Mouse (Mus musculus): ENCODE measurements around the gene Zdhhc21. TPM values are rescaled to one million over a fixed set of nuclear protein-coding genes. Genes with fewer than 3 reads are reported as not detected.

Zdhhc21 gene
- total RNA-seq, 2 experiments from 2014 or later: 17.8 to 19.5 TPM

DNA sequence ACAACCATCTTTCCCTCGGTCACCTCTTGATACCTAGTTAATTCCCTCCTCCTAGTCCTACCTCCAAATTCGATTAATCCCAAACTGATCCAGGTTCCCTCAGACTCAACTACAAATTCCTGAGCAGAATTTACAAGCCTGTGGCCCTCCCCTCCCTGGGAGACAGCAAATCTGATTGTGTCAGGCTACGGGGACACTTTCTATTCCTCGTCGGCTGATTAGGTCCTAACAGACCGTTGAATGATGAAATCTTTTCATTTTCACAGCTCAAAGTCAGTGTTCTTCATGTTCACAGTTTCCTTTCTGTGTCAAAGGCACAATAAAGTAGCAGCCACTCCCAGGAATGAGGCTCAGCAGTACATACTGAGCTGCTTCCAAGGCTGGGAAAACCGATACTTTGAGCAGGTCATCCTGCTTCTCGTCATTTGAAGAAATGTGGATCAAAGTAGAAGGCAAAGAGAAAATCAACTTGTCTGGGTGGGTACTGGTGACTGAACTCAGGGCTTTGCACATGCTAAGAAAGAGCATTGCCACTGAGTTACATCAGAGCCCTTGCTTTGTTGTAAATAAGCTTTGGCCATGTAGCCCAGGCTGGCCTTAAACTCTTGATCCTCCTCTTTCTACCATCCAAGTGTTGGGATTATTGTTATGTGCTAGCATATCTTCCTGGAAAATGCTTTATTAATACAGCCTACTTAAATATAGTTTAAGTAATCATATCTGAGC is 5.4 kb upstream of the Zdhhc21 start:
- DNase-seq: no peak

- DNase-seq: peak; percentile 12
Observed at GRCm38 (mm10) chr4:82863316-82863715, 3.6 kb upstream of the Zdhhc21 start.

DNA sequence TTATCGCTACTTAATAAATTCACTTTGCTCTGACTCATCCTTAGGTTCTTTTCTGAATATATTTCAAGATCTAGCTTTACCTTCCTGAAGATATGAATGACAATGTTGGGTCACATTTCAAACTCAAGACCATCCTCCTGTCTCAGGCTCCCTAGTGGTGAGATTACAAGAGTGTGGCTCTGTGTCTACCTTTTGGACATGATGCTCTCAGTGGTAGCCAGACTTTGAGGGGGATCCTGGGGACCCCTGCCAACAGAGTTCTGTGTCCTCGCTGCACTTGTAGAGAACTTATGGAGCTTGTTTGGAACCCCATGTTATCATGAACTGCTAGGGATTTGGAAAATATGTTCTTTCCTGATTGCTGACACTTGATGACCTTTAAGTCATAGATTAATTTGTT is 1.7 kb upstream of the Zdhhc21 start:
- DNase-seq: no peak

- DNase-seq: peak; percentile 26
Observed at GRCm38 (mm10) chr4:82860566-82860965, 808 bp upstream of the Zdhhc21 start.

DNA sequence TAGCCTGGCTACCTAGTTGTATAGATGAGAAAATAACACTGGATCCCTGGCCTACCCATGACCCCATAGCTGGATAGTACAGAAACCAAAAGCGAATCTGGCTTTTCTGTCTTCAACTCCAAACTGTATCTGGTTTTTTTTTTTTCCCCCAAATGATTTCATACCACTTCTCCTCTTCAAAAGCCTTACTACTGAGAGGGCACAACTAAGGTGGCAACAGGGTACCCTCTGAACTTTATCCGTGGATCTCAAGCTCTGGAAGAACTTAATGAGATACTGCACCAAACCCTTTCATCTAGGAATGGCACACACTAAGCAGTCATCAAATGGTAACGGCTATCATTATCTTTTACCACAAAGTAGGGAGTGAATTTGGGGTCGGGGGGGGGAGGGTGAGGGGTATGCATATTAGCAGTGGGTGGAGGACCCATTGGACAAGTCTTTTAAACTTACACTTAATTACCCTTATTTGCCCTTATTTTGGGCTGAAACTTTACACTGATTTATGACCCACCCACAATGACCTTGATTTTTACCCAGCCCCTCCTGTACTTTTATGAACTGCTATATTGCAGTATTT is 1.2 kb downstream of the Zdhhc21 start:
- DNase-seq: no peak

DNA sequence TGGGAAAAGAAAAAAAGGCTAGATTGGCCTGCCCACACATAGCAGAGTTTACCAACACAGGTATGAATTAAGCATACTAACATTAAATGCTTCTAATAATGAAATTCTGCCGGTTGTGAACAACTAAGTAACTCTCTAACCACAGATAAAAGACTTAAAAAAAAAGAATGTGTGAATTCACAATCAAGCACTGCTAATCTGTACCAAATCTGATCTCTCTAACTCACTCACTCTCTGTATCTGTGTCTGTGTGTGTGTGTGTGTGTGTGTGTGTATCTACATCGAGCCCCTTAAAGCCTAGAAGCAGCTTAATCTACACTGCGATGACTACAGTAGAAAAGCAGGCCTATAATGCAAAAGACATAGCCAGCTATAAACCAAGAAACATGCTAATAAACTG is 2.8 kb downstream of the Zdhhc21 start:
- DNase-seq: no peak

- no peak for DNase-seq
Observed at GRCm38 (mm10) chr4:82853809-82854208, 5.9 kb downstream of the Zdhhc21 start.

GRCm38 (mm10) chr4:82848552-82849234 is 11.1 kb downstream of the Zdhhc21 start:
- no peak for DNase-seq

DNA sequence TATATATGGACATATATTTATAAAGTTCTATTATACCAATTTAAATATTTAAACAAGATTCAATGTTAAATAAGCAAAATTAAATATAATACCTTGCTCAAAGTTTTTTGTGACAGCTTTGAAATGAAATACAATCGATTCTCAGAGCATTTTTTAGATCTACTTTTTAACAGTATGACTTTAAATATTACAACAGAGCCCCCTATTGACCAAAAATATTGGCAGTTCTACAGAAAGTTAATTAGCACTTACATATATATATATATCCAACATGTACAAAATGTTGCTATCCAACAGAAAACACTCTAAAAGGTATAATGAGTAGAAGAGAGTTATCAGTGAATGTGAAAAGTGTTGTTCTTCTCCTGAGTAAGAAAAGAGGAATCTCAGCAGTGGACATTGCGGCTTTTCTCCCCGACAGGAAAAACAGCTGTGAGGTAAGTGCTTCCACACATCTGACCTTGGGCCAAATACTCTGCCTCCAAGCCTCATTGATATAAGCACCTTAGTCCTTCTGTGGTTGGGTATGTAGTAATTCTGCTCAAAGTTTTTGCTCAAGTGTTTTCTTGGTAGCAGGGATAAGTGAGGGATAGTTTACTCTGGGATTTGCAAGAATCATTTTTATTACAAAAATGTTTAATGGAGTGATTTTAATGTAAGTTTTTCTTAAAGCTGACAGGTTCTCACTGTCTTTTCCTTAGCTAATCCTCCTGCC is 22.1 kb downstream of the Zdhhc21 start:
- no peak for DNase-seq

- no peak for DNase-seq
Observed at GRCm38 (mm10) chr4:82831155-82831554, 28.6 kb downstream of the Zdhhc21 start.

GRCm38 (mm10) chr4:82829429-82829828 is 30.3 kb downstream of the Zdhhc21 start:
- no peak for DNase-seq

DNA sequence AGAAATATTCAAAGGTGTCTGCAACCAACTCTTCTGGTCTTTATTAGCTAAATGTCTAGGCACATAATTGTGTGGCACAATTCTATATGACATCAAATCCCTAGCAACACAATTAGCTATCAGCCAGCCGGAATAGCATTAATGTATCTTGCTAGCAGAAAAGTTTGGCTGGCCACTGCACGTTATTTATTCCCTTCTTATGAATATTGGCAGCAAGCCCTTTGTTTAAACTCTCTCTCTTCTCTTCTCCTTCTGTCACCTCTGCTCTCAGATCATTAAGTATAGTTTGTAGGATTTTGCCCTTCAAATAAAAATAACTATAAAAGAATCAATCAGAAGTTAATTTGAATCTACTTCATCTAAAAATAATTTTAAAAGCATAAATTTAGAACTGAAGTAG is 32.8 kb downstream of the Zdhhc21 start:
- no peak for DNase-seq

- DNase-seq: no peak
Observed at GRCm38 (mm10) chr4:82817833-82818232, 41.9 kb downstream of the Zdhhc21 start.

DNA sequence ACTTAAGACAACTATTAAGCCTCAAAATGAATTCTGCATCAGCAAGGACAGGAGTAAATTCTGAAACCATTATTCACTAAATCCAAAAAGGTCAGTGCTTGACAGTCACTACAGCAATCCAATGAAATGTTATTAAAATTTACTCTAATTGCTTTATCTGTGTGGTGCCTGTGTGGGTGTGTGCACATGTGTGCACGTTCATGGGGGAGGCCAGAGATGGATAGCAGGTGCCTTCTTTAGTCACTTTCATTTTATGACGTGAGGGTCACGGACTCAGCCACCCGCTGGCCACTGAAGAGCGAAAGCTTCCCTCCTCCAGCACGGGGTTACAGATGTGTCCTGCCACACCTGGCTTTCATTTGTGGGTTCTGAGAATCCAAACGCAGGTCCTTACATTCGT is 43.4 kb downstream of the Zdhhc21 start:
- DNase-seq: no peak

DNA sequence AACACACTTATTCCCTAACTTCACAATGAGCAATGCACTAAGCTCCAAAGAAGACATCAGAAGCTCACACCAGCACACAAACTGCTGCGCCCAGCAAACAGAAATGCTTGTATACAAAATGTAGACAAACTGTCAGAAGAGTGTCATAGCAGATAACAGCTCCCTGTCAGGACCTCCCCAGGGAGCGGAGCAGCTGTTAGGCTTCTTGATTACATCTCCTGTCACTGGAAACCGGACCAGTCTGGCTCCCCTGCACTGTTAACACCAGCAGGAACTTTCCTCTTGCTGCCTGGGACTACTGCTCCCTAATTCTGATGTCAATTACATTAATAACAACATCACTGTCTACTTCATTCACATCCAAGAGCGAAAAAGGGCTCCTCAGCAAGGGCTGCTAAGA is 44.5 kb downstream of the Zdhhc21 start:
- no peak for DNase-seq

GRCm38 (mm10) chr4:82813356-82813755 is 46.4 kb downstream of the Zdhhc21 start:
- DNase-seq: no peak

GRCm38 (mm10) chr4:82807811-82808210 is 51.9 kb downstream of the Zdhhc21 start:
- DNase-seq: no peak

GRCm38 (mm10) chr4:82806176-82806757 is 53.5 kb downstream of the Zdhhc21 start:
- no peak for DNase-seq

DNA sequence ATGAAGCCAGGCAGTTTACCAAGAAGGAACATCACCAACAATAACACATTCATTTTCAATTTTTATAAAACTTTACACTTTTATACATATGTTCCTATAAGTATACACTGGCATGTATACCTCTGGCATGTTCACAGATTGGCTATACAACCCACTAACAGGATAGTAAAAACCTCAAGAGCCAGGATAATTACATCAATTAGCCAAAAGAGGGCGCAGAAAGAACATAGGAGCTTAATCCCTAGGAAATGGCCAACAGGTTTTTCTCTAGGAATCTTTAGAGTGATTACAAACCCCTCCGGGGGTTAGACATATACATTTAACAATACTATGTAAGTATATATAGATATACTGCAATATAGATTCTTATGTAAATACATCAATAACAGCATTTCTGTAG is 55.7 kb downstream of the Zdhhc21 start:
- DNase-seq: no peak

DNA sequence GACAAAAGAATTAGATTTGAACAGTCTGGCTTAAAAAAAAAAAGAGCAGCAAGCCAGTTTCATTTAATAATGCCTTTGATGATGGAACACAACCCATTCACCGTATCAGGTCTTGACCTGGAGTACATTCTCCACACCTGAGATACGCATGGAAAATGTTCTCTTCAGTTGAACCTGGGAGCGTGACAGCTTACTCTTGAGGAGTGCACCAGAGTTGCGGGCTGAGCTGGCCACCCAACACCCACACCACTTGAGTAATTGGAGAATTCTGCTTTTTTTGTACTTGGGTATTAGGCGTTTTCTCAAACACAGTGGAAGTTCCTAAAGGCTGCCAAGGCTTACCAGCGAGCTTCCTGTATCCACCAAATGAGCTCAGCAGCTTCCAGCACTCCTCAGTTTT is 66.2 kb downstream of the Zdhhc21 start:
- DNase-seq: no peak

GRCm38 (mm10) chr4:82792906-82793580 is 66.7 kb downstream of the Zdhhc21 start:
- DNase-seq: no peak
